ENCODE assay signal across 11 mouse cellular contexts in genomic region chr10:127323131-127323855, GRCm38 (mm10). TPM values are rescaled to one million over a fixed set of nuclear protein-coding genes. Genes with fewer than 3 reads are reported as not detected.
DNase-seq lines count a peak whose midpoint lies in the region; ATAC-seq and TF ChIP-seq lines count a peak whose summit lies in the region.
"Had no signal": no experiment of that assay in that cellular context is flagged by ENCODE, and none has a peak within 500 bp of the region (broad histone marks: within the 10 kb centered on the region; RNA-seq: fewer than 3 reads in every experiment).

No protein-coding gene starts in this region.

- no peaks in the 10 kb centered on the region for H3K9me3 ChIP-seq in liver, postnatal 0 days (ENCODE audit: low read length)
- H3K9me3 ChIP-seq in forebrain, embryonic 13.5 days (replicated peaks) = no peaks in the 10 kb centered on the region
- H3K9me3 ChIP-seq: forebrain, embryonic 15.5 days had no signal

- ATAC-seq in liver, postnatal 0 days = peak; percentile 11; the same call in 1 of the 2 replicates
- no peak for ATAC-seq in forebrain, embryonic 13.5 days
- ATAC-seq: forebrain, embryonic 15.5 days; hindbrain, postnatal 0 days had no signal

- no peak for TF ChIP-seq EP300 in liver, postnatal 0 days (IDR thresholded peaks at IDR 0.05; ENCODE audit: low read depth)

- peak; percentile 71 to 73 for DNase-seq in spleen, adult 18-20 months
- no peak for DNase-seq in spleen, postnatal 14 days (ENCODE audit: low spot score in 2 of 2)
- peak; percentile 59 for DNase-seq in liver, postnatal 0 days
- peak; percentile 73 for DNase-seq in splenic B cell, adult 2 months (ENCODE audit: low read depth, low spot score)
- DNase-seq in cerebellum, postnatal 25 days = no peak
- no peak for DNase-seq in adipocyte (ENCODE audit: low spot score)
- DNase-seq: layer of hippocampus, adult 9-11 months had no signal

- peak overlapping the region; percentile 71 for H3K4me3 ChIP-seq in bone marrow macrophage, adult 2 months (ENCODE audit: insufficient read depth, low read length)
- H3K4me3 ChIP-seq in liver, postnatal 0 days (ENCODE audit: low read depth, low read length) = peak overlapping the region; percentile 43
- H3K4me3 ChIP-seq in forebrain, embryonic 13.5 days = no peak overlapping the region
- H3K4me3 ChIP-seq: forebrain, embryonic 15.5 days had no signal

- H3K27me3 ChIP-seq in liver, postnatal 0 days (ENCODE audit: insufficient read depth, low read length) = no peaks in the 10 kb centered on the region
- H3K27me3 ChIP-seq in splenic B cell, adult 2 months (ENCODE audit: control insufficient read depth, insufficient read depth, low read length, poor library complexity, severe bottlenecking) = no peaks in the 10 kb centered on the region
- peaks cover 72% of the 10 kb centered on the region for H3K27me3 ChIP-seq in forebrain, embryonic 13.5 days

- TF ChIP-seq POLR2A in bone marrow macrophage, adult 2 months (IDR thresholded peaks at IDR 0.05; ENCODE audit: borderline replicate concordance, low read depth, low read length) = no peak

- peak overlapping the region; percentile 64 for H3K9ac ChIP-seq in liver, postnatal 0 days (replicated peaks)
- H3K9ac ChIP-seq in forebrain, embryonic 13.5 days = no peak overlapping the region
- H3K9ac ChIP-seq: forebrain, embryonic 15.5 days had no signal

- H3K4me1 ChIP-seq in bone marrow macrophage, adult 2 months (ENCODE audit: control insufficient read depth, insufficient read depth, low read length) = peaks cover 36% of the 10 kb centered on the region
- H3K4me1 ChIP-seq in liver, postnatal 0 days (ENCODE audit: insufficient read depth) = peaks cover 22% of the 10 kb centered on the region
- H3K4me1 ChIP-seq in forebrain, embryonic 13.5 days = peaks cover 12% of the 10 kb centered on the region

- H3K4me2 ChIP-seq in liver, postnatal 0 days (ENCODE audit: low read depth, low read length) = peak overlapping the region; percentile 64
- no peak overlapping the region for H3K4me2 ChIP-seq in forebrain, embryonic 13.5 days
- H3K4me2 ChIP-seq: forebrain, embryonic 15.5 days had no signal

- TF ChIP-seq CTCF in bone marrow macrophage, adult 2 months (IDR thresholded peaks at IDR 0.05; ENCODE audit: low read depth, low read length) = no peak
- no peak for TF ChIP-seq CTCF in liver, postnatal 0 days (IDR thresholded peaks at IDR 0.05; ENCODE audit: low read depth)

- H3K36me3 ChIP-seq in liver, postnatal 0 days (replicated peaks; ENCODE audit: insufficient read depth, low read length) = peaks cover 5% of the 10 kb centered on the region
- H3K36me3 ChIP-seq in splenic B cell, adult 2 months (ENCODE audit: control insufficient read depth, insufficient read depth, low read length, poor library complexity, severe bottlenecking) = peaks cover 11% of the 10 kb centered on the region
- no peaks in the 10 kb centered on the region for H3K36me3 ChIP-seq in forebrain, embryonic 13.5 days (ENCODE audit: poor library complexity, severe bottlenecking)
- H3K36me3 ChIP-seq: forebrain, embryonic 15.5 days had no signal

- WGBS in liver, postnatal 0 days (ENCODE audit: insufficient replicate concordance) = 34% methylated on average over 17 of the region's 17 CpGs
- 81% methylated on average over 17 of the region's 17 CpGs for WGBS in forebrain, embryonic 13.5 days

- peak overlapping the region; percentile 96 for H3K27ac ChIP-seq in bone marrow macrophage, adult 2 months (ENCODE audit: insufficient read depth, low read depth, low read length)
- peak overlapping the region; percentile 80 for H3K27ac ChIP-seq in liver, postnatal 0 days (ENCODE audit: low read depth)
- H3K27ac ChIP-seq in forebrain, embryonic 13.5 days = no peak overlapping the region
- H3K27ac ChIP-seq: forebrain, embryonic 15.5 days; hindbrain, postnatal 0 days had no signal

RNA-seq across cellular contexts. Expression of gene Arhgap9, which starts 1.5 kb away (rescaled TPM):
- polyA plus RNA-seq in bone marrow macrophage, adult 2 months (2012; ENCODE audit: insufficient read depth, insufficient read length, missing spikeins) = 131 and 146 TPM in 2 replicates
- polyA plus RNA-seq in liver, postnatal 0 days (2015; fragmentation: Nextera tagmentation; extraction: Ambion mirVana) = 13.5 and 14.8 TPM in 2 replicates
- polyA plus RNA-seq in forebrain, embryonic 13.5 days (2015; fragmentation: Nextera tagmentation; extraction: Ambion mirVana) = 0.39 and 0.72 TPM in 2 replicates

RNA-seq across cellular contexts. Expression of gene Mars, which starts 11.7 kb away (rescaled TPM):
- 29.4 and 34.9 TPM in 2 replicates for polyA plus RNA-seq in bone marrow macrophage, adult 2 months (2012; ENCODE audit: insufficient read depth, insufficient read length, missing spikeins)
- polyA plus RNA-seq in liver, postnatal 0 days (2015; fragmentation: Nextera tagmentation; extraction: Ambion mirVana) = 51.3 and 62.3 TPM in 2 replicates
- 137 and 138 TPM in 2 replicates for polyA plus RNA-seq in forebrain, embryonic 13.5 days (2015; fragmentation: Nextera tagmentation; extraction: Ambion mirVana)

RNA-seq across cellular contexts. Expression of gene Gli1, which starts 18.5 kb away (rescaled TPM):
- not detected in 2 replicates for polyA plus RNA-seq in bone marrow macrophage, adult 2 months (2012; ENCODE audit: insufficient read depth, insufficient read length, missing spikeins)
- polyA plus RNA-seq in liver, postnatal 0 days (2015; fragmentation: Nextera tagmentation; extraction: Ambion mirVana) = 0.04 TPM in 2 replicates
- polyA plus RNA-seq in forebrain, embryonic 13.5 days (2015; fragmentation: Nextera tagmentation; extraction: Ambion mirVana) = 1.1 and 2.1 TPM in 2 replicates

RNA-seq across cellular contexts. Expression of gene Inhbe, which starts 30.9 kb away (rescaled TPM):
- not detected in 2 replicates for polyA plus RNA-seq in bone marrow macrophage, adult 2 months (2012; ENCODE audit: insufficient read depth, insufficient read length, missing spikeins)
- polyA plus RNA-seq in liver, postnatal 0 days (2015; fragmentation: Nextera tagmentation; extraction: Ambion mirVana) = 18.4 and 29.0 TPM in 2 replicates
- polyA plus RNA-seq in forebrain, embryonic 13.5 days (2015; fragmentation: Nextera tagmentation; extraction: Ambion mirVana) = 0.03 and 0.06 TPM in 2 replicates
- polyA plus RNA-seq: forebrain, embryonic 15.5 days; hindbrain, postnatal 0 days had no signal

RNA-seq across cellular contexts. Expression of gene Mbd6, which starts 34.5 kb away (rescaled TPM):
- polyA plus RNA-seq in bone marrow macrophage, adult 2 months (2012; ENCODE audit: insufficient read depth, insufficient read length, missing spikeins) = 45.8 and 53.4 TPM in 2 replicates
- 5.3 and 5.7 TPM in 2 replicates for polyA plus RNA-seq in liver, postnatal 0 days (2015; fragmentation: Nextera tagmentation; extraction: Ambion mirVana)
- polyA plus RNA-seq in forebrain, embryonic 13.5 days (2015; fragmentation: Nextera tagmentation; extraction: Ambion mirVana) = 13.6 and 16.7 TPM in 2 replicates

Comparison
In these comparisons a context has a peak if more than half of its experiments do, and no peak if none do; other contexts are left out.
1. DNase-seq: peak in spleen, adult 18-20 months (2 of 2), liver, postnatal 0 days (single experiment) and splenic B cell, adult 2 months (single experiment); none in spleen, postnatal 14 days (0 of 2), cerebellum, postnatal 25 days (0 of 2) and adipocyte (single experiment).